Mouse (Mus musculus): Measurements from ENCODE around the gene Plac9a.
"Not testable (repeated sequence)": the region's sequence is repeated elsewhere in the genome, so short reads cannot be mapped to it uniquely, and the experiment has no call there.

Plac9a gene

GRCm38 (mm10) chr14:25863721-25864120, 39.2 kb downstream of the Plac9a start:
- DNase-seq: no peak

DNA sequence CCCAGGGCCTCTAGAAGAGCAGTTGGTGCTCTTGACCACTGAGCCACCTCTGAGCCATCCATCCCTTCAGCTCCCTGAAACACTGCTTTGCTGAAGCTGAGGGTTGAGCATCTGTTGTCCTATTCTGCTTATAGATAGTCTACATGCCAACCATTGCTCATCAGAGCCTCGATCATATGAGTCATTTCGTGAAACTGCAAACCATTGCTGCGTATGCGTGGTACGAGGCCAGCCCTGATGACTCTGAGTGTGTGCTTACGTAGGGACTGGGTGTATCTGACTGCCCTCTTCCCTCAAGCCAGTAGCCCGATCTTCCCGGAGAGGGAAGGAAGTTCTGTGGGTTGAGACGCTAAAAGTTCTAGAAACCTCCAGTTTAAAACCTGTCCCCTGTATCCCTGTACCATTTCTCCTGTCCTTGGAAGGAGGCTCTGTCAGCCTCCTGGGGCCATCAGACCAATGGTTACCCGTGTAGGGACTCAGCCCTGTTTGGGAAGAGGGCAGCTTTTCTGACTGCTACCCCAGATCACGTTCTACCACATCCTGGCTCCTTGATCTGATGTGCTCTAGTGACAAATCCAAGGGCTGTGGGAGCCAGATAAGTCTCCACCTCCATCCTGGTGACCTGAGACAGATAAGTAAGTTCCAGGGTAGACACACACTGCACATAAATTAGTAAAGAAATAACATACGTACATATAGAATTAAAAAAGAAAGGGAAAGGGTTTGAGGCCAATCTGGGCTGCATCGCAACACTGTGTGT, 40.9 kb downstream of the Plac9a start:
- DNase-seq: no peak

GRCm38 (mm10) chr14:25857940-25858339, 45.0 kb downstream of the Plac9a start:
- no peak for DNase-seq

DNA sequence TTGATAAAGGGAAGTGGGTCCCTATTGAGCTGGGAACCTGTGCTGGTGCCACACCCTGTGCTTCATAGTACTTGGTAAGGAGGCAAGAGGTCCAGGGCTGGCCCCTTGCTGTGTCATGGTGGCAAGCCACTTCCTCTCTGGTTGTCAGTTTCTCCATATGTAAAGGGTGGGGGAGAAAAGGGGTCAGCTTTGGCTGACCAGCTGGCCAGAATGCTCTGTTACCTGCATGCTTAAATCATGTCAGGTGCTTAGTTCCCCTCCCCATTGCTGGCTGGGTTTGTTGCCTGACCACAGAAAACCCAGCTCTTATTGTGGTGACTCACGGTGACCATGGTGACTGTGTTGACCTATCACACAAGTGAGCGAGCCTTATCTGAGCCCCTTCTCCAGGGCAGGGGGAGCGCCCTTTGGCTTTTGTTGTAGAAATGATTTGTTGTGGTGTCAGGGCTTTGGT, 45.7 kb downstream of the Plac9a start:
- DNase-seq: no peak

DNA sequence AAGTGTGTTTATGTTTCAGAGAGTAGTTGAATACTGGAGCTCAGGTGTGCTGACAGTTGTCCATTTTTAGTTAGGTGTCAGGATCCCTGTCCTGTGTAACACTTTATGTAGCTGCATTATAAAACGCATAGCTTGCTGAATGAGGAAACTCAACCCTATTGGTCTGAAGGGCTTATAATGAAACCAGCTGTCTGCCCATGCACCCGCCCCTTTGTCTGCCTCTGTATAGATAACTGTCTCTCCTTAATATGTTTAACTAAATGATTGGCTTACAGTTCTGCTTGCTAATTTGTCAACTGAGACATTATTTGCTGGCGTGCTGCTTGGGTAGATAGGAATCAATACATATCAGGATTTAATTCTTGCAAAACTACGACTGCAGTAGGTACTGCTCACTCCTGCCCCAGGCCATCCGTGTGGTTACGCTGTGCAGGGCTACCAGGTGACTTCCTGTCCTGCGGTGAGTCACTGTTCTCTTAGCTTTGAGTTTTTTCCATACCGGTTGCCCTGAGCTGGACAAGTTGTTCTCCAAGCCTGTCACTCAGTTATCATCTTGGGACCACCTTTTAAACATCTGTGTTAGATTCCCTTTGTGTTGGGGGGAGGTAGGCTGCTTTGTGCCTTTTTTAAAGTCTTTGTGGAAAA, 47.5 kb downstream of the Plac9a start:
- no peak for DNase-seq

DNA sequence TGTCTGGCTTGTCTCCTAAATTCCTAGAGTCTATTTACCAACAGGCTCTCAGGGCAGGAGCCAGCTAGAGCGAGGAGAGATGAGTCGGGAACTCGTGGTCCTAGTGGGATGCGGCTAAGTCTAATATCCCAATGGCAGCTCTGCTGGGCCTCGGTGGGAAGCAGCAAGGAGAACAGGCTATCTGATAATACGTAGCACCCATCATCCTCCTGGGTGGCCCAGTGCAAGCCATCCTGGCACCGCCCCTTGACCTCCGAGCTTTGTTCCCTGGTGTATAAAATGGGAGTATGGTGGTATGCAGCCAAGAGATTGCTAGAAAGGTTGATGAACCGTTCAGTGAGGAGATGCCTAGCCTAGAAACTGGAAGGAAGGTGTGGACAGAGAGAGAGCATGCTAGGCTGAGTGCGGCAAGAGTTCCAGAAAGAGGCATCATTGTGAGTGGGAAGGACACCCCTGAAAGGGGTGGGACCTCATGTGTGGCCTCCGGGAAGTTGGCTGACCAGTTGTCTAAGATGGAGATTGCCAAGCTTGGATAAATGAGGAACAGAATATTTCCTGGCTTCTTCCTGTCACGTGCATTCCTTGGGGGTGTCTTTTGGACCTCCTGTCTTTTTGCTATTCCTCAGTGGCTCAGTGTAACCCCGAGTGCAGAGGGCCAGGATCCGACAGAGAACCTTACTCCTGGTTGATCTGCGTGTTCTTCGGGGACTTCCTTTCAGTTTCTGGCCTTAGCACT, 49.0 kb downstream of the Plac9a start:
- DNase-seq: no peak

DNA sequence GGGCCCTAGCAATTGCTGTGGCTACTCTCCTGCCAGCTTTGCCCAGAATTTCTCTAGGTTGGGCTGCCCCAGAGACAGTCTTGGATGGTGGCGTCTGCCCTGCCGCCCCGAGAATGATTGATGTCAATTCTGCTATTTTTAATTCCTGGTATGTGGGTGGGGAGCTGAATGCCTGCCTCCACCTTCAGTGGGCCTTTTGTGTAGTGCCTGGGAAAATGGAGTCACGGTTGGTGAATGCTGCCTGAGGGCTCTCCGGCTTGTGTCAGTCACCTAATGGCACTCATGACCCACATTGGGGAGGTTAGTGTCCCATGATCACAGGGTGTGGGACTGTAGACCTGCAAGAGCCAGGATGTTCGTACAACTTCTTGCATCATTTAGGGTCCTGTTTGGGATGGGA, 49.6 kb downstream of the Plac9a start:
- no peak for DNase-seq

GRCm38 (mm10) chr14:25852121-25852561, 50.8 kb downstream of the Plac9a start:
- no peak for DNase-seq

GRCm38 (mm10) chr14:25851189-25851588, 51.7 kb downstream of the Plac9a start:
- no peak for DNase-seq

DNA sequence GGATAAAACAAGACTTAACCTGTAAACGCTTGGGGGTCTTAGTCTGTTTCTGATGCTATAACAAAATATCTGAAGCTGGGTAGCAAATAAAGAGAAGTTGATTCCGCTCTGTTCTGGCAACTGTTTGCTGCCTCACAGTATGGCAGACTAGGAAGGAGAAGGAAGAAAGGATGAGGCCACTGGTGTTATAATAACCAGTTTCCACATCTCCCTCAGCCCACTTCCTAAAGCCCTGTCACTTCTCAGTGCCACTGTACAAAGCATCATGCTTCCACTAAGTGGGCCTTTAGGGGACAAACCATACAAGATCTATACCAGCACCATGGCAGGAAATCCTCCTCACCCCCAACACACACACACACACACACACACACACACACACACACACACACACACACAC, 52.5 kb downstream of the Plac9a start:
- DNase-seq: no peak

DNA sequence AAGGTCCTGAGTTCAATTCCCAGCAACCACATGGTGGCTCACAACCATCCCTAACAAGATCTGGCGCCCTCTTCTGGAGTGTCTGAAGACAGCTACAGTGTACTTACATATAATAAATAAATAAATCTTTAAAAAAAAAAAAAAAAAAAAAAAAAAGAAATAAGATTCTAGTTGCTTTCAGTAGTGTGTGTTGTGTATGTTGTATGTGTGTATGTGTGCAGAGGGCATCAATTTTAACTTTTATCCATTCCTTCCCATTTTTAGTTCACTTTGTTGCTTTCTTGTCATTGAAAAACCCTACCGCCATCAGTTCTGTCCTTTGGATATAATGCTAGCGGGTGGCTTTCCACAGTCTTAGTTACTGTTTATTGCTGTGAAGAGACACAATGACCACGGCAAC, 54.2 kb downstream of the Plac9a start:
- not testable (repeated sequence) for DNase-seq

GRCm38 (mm10) chr14:25848237-25848636, 54.7 kb downstream of the Plac9a start:
- DNase-seq: no peak

DNA sequence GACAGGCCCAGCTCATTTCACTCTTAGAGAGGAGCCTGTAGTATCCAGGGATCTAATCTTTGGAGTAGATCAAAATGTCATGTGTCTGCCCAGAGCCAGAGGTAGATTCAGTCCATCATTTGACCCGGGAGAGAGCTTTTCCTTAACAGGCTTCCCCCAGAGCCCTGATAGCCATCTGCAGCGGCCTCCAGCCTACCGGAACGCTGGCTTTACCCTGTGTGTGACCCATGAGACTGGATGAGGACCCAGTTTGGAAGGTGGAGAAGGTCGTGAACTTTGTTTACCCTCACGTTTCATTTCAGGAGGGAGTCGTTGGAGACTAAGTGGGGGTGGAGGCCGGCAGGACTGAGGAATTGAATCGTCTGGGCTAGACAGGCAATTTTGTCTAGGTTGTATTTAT, 55.2 kb downstream of the Plac9a start:
- no peak for DNase-seq

DNA sequence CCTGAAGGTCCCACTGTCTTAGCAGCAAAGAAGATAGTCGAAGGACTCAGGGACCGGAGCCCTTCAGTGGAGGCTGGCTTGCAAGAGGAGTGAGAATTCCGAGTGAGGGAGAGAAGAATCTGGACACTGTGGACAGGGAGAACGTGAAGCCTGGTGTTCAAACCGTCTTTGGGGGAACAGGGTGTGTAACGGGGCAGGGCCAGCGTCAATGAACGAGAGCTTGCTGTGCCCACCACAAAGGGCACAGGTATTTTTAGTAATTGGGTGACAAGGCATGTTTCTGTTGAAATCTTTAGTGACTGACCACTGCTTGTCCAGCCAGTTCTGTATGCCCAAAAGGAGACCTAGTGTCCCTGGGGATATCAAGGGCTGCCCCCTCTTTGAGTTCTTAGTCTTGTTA, 56.4 kb downstream of the Plac9a start:
- DNase-seq: no peak

GRCm38 (mm10) chr14:25845832-25846383, 57.0 kb downstream of the Plac9a start:
- DNase-seq: no peak

- no peak for DNase-seq
Observed at GRCm38 (mm10) chr14:25844372-25844771, 58.5 kb downstream of the Plac9a start.

DNA sequence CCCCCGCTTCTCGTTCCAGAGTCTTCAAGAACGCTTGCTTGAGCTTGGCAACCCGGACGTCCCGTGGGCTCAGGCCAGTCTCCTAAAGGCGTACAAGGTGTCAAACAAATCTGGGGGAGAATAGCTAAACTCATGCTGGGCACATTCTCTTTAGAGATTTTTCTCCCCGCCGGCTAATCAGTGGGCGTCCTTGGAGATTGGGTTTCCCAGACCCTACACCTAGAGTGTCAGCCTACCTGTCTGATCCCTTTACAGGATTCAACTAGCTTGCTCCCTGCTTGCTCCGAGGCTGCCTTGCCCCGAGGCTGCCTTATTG, 60.3 kb downstream of the Plac9a start:
- DNase-seq: no peak

DNA sequence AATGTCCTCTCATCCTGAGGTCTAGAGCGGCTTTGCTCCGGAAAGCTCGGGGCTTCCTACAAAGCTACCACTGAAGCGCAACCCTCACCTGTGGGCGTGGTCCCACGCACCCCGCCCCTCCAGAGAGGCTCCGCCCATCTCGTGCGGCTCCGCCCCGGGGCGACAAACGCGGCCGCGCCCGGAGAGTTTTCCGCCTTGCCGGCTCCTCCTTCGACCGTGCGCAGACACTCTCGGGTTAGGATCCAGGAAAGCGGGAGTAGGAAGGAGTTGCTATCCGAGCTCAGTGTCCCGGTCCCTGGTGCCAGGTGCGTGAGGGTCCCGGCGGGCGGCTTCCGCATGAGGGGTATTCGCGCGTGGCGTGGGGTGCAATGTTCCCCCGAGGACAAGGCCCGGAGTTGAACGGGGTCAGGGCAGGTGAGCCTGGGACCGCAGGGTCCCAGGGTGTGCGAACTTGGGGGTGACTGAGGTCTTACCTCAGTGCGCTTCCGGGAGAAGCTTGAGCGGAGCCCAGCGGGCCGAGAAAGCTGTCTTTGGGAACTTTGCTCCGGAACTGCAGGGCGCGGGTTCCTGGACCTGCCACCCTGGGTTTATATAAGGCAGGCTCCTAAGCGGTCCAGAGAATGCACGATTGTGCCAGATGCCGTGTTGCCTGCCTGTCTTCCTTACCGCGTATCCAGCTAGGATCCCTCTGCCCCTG, 60.8 kb downstream of the Plac9a start, which contains the start of gene Anxa11:
Gene Anxa11 (plus strand): TSS at position 166 of the 697 bp plus-strand sequence.
- DNase-seq: peak; percentile 86 to 87

GRCm38 (mm10) chr14:25841579-25841978, 61.3 kb downstream of the Plac9a start:
- no peak for DNase-seq

DNA sequence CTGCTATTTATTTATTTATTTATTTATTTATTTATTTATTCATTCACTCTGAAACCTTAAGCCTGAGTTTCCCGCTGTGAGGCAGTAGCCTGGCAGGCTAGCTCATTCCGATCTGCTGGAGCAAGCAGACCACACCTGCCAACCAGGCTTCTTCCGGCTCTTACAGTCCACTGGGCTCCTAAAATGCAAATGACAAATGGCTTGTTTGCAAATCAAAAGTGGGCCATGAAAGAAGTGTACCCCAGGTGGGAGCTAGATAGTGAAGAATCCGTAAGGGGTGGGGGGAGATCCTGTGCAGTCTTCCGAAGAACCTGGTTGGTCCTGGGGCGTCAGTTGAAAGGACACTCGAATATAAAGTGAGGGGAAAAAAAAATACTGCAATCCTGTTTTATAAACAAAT, 61.9 kb downstream of the Plac9a start:
- DNase-seq: no peak

DNA sequence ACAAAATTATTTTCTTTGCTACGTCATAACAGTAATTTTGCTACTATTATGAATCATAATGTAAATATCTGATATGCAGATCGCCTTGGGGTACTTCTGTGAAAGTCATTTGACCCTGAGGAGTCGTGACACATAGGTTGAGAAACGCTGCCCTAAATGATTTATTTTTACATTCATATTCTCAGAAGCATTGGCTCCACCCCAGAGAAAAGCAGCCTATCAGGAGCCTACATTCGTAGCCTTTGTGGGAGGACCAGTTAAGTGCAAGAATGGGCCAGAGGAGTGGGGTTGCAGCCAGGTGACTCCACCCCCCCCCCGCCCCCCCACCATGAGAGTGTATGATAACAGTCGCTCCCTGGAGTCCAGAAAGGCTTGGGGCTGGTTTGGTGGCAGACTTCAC, 63.1 kb downstream of the Plac9a start:
- no peak for DNase-seq

GRCm38 (mm10) chr14:25838411-25838810, 64.5 kb downstream of the Plac9a start:
- DNase-seq: no peak

Measured in thymus, adult 18-20 months (tissue).